Mouse (Mus musculus) lung, embryonic 14.5 days (tissue): Measurements from ENCODE around the gene Gpi1. TPM values are rescaled to one million over a fixed set of nuclear protein-coding genes. Genes with fewer than 3 reads are reported as not detected.

Source experiments
- ATAC-seq: fragments of 200-750 bp; cut with Nextera tagmentation; 2 replicates; pipeline ENCODE4 v1.8.0; 2017; ENCODE audit warnings: mild to moderate bottlenecking, moderate TSS enrichment, moderate library complexity; ENCODE audit not compliant: insufficient read depth
- DNase-seq: peaks from one replicate; pipeline ENCODE4 v3.0.0-alpha.2; 2015
- H3K27ac ChIP-seq: fragments of 300-500 bp; sonication (generic); 2 replicates; pipeline ENCODE4 v1.5.1; 2014; ENCODE audit warnings: low read depth, mild to moderate bottlenecking, moderate library complexity
- H3K27me3 ChIP-seq: fragments of 300-500 bp; sonication (generic); 2 replicates; pipeline ENCODE4 v1.6.1; 2014; ENCODE audit warnings: low read length, control low read depth; ENCODE audit not compliant: insufficient read depth
- H3K36me3 ChIP-seq: fragments of 300-500 bp; sonication (generic); 2 replicates; pipeline ENCODE4 v1.6.1; 2014; ENCODE audit warnings: control low read depth; ENCODE audit not compliant: insufficient read depth
- H3K4me1 ChIP-seq: fragments of 300-500 bp; sonication (generic); 2 replicates; pipeline ENCODE4 v1.6.1; 2014; ENCODE audit warnings: antibody characterized with exemption, control low read depth; ENCODE audit not compliant: insufficient read depth
- H3K4me2 ChIP-seq: fragments of 300-500 bp; sonication (generic); 2 replicates; pipeline ENCODE4 v1.6.1; 2014; ENCODE audit warnings: mild to moderate bottlenecking
- H3K4me3 ChIP-seq: fragments of 300-500 bp; sonication (generic); 2 replicates; pipeline ENCODE4 v1.5.1; 2014; ENCODE audit warnings: low read depth, low read length
- H3K9ac ChIP-seq: fragments of 300-500 bp; sonication (generic); 2 replicates; pipeline ENCODE4 v1.6.1; 2014
- H3K9me3 ChIP-seq: fragments of 300-500 bp; sonication (generic); 2 replicates; pipeline ENCODE4 v1.6.1; 2016; ENCODE audit warnings: low read depth, low read length, control low read depth
- CTCF ChIP-seq: IDR thresholded peaks from 2 replicates; pipeline ENCODE4 v1.5.1; 2016; ENCODE audit warnings: antibody characterized with exemption, low read depth
- WGBS: fragments of 180-500 bp; shearing (Covaris S2); extraction: QIAGEN DNeasy Blood & Tissue Kit; methylation state at CpG from one replicate; pipeline ENCODE4 v1.1.7; 2014; 5-methylcytosine and 5-hydroxymethylcytosine counted together
- polyA plus RNA-seq: library from polyadenylated mRNA; unstranded; fragments of >200 nt; fragmentation: Nextera tagmentation; extraction: Ambion mirVana; gene quantifications from 2 replicates; pipeline ENCODE4 v1.2.1, GENCODE M21; 2014

The Gpi1 gene
- polyA plus RNA-seq, 1 experiment from 2014 or later: 260 TPM

DNA sequence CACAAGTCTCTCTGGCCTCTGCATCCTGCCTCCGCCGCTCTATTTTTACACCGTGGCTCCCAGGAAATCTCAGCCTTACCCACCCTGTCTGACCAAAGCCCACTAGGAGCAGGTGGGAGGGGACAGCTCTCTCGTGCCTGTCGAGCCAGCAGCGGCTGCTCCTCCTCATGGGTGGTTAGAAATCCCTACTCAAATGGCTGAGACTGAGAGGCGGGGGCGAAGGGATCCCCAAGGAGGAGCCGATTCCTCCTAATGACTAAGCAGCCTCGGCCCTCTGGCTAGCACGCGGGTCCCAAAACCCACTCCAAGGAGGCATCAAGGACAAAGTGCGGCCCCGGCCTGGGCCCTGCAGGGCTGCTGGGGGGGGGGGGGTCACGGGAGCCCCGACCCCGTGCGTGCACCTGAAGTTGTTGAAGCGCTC, 435 bp downstream of the Gpi1 start:
- peak; percentile 26; the same call in 1 of the 2 replicates for ATAC-seq
- TF ChIP-seq CTCF: no peak
- peak; percentile 70 for DNase-seq
- Histone ChIP-seq H3K9me3 (no peaks in the 10 kb centered on the region), H3K4me1 (peaks cover 7% of the 10 kb centered on the region; the same call in 1 of the 2 replicates), H3K4me3 (peak overlapping the region; percentile 74), H3K36me3 (peaks cover 31% of the 10 kb centered on the region), H3K9ac (peak overlapping the region; percentile 76), H3K27me3 (no peaks in the 10 kb centered on the region), H3K4me2 (peak overlapping the region; percentile 70), H3K27ac (peak overlapping the region; percentile 90)
- 0% methylated on average over 19 of the region's 19 CpGs for WGBS

DNA sequence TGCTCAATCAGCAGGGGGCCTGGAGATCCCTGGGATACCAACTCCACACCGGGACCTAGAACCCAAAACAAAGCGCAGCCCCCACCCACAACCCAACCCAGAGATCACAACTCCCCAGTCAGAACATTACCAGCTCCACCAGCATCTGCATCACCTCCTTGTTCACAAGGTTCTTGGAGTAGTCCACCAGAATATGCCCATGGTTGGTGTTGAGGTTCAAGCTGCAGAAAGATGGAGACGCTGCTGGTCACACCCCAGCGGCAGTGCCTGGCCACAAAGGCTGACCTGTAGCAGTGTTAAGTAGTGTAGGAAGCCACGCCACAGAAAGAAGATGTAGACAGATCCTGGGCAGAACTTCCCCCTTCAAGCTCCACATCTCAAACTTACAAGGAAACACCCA, 983 bp downstream of the Gpi1 start:
- TF ChIP-seq CTCF: no peak
- Histone ChIP-seq H3K4me2 (peak overlapping the region; percentile 70), H3K9ac (peak overlapping the region; percentile 76), H3K4me3 (peak overlapping the region; percentile 74), H3K4me1 (peaks cover 7% of the 10 kb centered on the region; the same call in 1 of the 2 replicates), H3K27me3 (no peaks in the 10 kb centered on the region), H3K9me3 (no peaks in the 10 kb centered on the region), H3K27ac (no peak overlapping the region; the same call in 1 of the 2 replicates), H3K36me3 (peaks cover 36% of the 10 kb centered on the region)
- DNase-seq: peak; percentile 8
- no peak for ATAC-seq
- 11% methylated on average over 5 of the region's 5 CpGs for WGBS

DNA sequence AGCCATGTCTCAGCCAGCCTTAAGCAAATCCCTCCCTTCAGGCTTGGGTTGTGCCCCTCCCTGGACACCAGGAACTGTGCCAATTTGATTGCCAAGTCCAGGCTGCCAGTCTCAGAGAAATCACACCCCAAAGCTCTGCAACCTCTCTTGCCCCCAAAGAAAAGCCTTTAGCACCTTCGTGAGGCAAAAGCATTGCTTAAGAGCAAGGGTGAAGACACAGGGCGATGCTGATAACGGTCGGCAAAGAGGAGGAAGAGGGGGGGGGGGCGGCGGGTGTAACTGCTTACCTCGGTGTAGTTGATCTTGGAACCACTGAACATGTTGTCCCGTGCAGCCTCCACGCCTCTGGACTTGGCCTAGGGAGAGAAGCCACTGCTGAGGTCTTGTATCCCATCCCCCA, 1.5 kb downstream of the Gpi1 start:
- TF ChIP-seq CTCF: no peak
- peak overlapping the region; percentile 70 for H3K4me2 ChIP-seq
- H3K9ac ChIP-seq: 0 out of 2 replicates have a peak overlapping the region, but pooled peaks have one; percentile 14
- DNase-seq (peak; percentile 9), ATAC-seq (no peak)
- H3K9me3 ChIP-seq: no peaks in the 10 kb centered on the region
- WGBS: 34% methylated on average over 7 of the region's 9 CpGs
- no peaks in the 10 kb centered on the region for H3K27me3 ChIP-seq
- peaks cover 7% of the 10 kb centered on the region; the same call in 1 of the 2 replicates for H3K4me1 ChIP-seq
- no peak overlapping the region for H3K27ac ChIP-seq
- peaks cover 41% of the 10 kb centered on the region for H3K36me3 ChIP-seq
- peak overlapping the region; percentile 74 for H3K4me3 ChIP-seq

DNA sequence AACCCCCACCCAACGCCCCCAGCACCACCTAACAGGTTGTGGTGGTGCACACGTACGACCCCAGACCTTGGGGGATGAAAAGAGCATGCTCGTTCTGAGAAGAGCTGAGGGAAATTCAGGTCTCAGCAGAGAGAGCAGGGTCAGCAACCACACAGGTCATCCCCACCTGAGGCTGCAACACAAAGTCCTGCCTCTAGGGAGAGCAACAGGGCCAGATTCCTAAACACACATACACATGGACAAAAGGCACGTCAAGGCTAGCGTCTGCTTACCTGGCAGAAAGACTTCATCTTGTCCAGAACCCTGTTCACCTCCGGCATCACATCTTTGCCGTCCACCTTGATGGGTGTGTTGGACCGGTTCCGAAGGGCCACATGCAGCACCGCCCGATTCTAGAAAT, 3.3 kb downstream of the Gpi1 start:
- Histone ChIP-seq H3K36me3 (peaks cover 58% of the 10 kb centered on the region), H3K9ac (no peak overlapping the region), H3K27ac (no peak overlapping the region), H3K4me2 (no peak overlapping the region), H3K4me3 (no peak overlapping the region), H3K9me3 (no peaks in the 10 kb centered on the region), H3K4me1 (no peaks in the 10 kb centered on the region), H3K27me3 (no peaks in the 10 kb centered on the region)
- WGBS: 86% methylated on average over 12 of the region's 12 CpGs
- ATAC-seq (no peak), DNase-seq (no peak)
- TF ChIP-seq CTCF: peak; percentile 41

DNA sequence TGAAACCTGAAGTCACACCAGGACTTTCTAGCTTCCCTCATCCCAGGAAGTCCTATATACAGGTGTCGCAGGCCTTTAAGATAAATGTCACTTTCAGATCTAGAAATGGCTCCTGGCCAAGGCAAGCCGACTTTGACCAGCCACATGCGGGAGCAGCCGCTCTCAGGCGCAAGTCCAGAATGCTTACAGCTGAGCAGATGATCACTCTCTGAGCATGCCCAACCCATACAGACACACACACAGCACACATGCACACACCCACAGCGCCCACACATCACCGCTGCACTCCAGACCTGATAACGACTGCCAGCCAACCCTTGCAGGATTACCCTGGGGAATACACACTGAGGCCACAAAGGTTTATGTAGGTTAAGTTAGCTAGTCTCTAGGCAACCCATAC, 4.0 kb downstream of the Gpi1 start:
- Histone ChIP-seq H3K4me2 (no peak overlapping the region), H3K36me3 (peaks cover 66% of the 10 kb centered on the region), H3K9ac (no peak overlapping the region), H3K4me1 (no peaks in the 10 kb centered on the region), H3K27ac (no peak overlapping the region), H3K9me3 (no peaks in the 10 kb centered on the region), H3K27me3 (no peaks in the 10 kb centered on the region), H3K4me3 (no peak overlapping the region)
- ATAC-seq: no peak
- no peak for DNase-seq
- WGBS: 73% methylated on average over 8 of the region's 8 CpGs
- TF ChIP-seq CTCF: no peak

DNA sequence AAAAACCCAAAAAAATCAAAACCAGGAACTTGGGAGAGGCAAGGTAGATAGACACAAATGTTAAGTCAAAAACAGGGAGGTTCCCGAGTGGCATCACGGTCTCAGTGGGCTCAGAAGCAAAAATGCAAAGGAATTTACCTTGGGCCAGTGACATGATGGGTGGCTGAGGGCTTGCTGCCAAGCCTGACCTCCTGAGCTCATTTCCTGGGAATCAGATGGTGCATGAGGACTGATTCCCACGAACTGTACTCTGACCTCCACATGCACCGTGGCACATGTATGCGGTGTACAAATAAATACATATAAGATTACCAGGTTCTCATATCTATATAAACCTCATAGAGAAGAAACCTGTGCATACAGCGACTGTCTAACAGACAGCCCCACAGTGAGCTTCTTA, 5.8 kb downstream of the Gpi1 start:
- TF ChIP-seq CTCF: no peak
- H3K36me3 ChIP-seq: peaks cover 83% of the 10 kb centered on the region

DNA sequence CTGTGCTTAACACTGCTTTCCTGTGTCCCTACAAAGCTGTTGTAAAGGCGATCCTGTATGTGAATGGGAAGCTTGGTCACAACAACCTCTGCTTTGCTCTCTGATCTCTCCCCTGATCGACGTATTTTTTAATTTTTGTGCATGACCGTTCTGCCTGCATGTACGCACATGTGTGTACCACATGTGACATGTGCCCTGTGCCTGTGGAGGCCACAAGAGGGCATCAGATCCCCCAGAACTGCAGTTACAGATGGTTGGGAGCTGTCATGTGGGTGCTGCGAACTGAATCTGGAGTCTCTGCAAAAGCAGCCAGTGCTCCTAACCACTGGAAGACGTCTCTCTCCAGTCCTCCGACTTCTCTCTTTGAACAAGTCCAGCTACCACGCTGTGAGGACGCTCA, 7.8 kb downstream of the Gpi1 start:
- WGBS: 93% methylated on average over 10 of the region's 10 CpGs
- TF ChIP-seq CTCF: 0 out of 2 replicates have a peak, but pooled peaks have one; percentile 15
- Histone ChIP-seq H3K27ac (no peak overlapping the region), H3K9ac (no peak overlapping the region), H3K4me1 (no peaks in the 10 kb centered on the region), H3K36me3 (peaks cover 97% of the 10 kb centered on the region), H3K4me2 (no peak overlapping the region), H3K27me3 (no peaks in the 10 kb centered on the region), H3K4me3 (no peak overlapping the region), H3K9me3 (no peaks in the 10 kb centered on the region)
- ATAC-seq: no peak
- DNase-seq: no peak

More for the DNA sequence above, 5.8 kb downstream of the Gpi1 start:
- WGBS: 88% methylated on average over 6 of the region's 6 CpGs
- no peak overlapping the region for H3K4me3 ChIP-seq
- no peaks in the 10 kb centered on the region for H3K27me3 ChIP-seq
- no peaks in the 10 kb centered on the region for H3K4me1 ChIP-seq
- no peak overlapping the region for H3K27ac ChIP-seq
- no peaks in the 10 kb centered on the region for H3K9me3 ChIP-seq
- DNase-seq: no peak
- no peak for ATAC-seq
- H3K4me2 ChIP-seq: no peak overlapping the region
- H3K9ac ChIP-seq: no peak overlapping the region
